Mouse (Mus musculus): ENCODE measurements around the gene Galns. TPM values are rescaled to one million over a fixed set of nuclear protein-coding genes. Genes with fewer than 3 reads are reported as not detected.

The Galns gene
- polyA plus RNA-seq, 1 experiment from 2014 or later: 6.9 TPM

DNA sequence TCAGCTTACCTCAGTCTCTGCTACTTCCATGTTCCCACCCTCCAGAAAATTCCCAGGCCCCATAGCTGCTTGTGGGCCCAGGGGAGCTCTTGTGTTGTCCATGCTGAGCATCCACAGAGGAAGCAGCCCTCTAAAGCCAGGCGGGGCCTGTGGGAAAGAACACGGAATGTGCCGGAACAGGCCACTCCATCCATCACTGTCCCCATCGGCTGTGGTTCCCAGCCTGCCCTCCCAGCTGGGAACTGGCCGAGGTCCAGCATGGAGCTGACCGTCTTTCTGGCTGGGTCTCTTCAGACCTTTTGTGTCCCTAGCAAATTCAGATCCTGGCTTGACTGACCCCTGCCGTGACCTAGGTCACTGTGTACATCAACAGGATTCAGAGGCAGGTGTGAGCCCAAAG, 43.5 kb upstream of the Galns start:
- Histone ChIP-seq H3K4me3 (ENCODE audit: low read depth, low read length) (no peak overlapping the region), H3K9me3 (ENCODE audit: low read length) (no peaks in the 10 kb centered on the region), H3K9ac (replicated peaks) (no peak overlapping the region), H3K4me1 (ENCODE audit: insufficient read depth) (peaks cover 2% of the 10 kb centered on the region; the same call in 1 of the 2 replicates), H3K27me3 (ENCODE audit: insufficient read depth, low read length) (no peaks in the 10 kb centered on the region), H3K36me3 (replicated peaks; ENCODE audit: insufficient read depth, low read length) (no peaks in the 10 kb centered on the region), H3K4me2 (ENCODE audit: low read depth, low read length) (no peak overlapping the region), H3K27ac (ENCODE audit: low read depth) (no peak overlapping the region)
- DNase-seq (no peak), ATAC-seq (no peak)
- no peak for TF ChIP-seq CTCF (IDR thresholded peaks at IDR 0.05; ENCODE audit: low read depth)
- no peak for TF ChIP-seq EP300 (IDR thresholded peaks at IDR 0.05; ENCODE audit: low read depth)
- WGBS (ENCODE audit: insufficient replicate concordance): 68% methylated on average over 7 of the region's 7 CpGs

DNA sequence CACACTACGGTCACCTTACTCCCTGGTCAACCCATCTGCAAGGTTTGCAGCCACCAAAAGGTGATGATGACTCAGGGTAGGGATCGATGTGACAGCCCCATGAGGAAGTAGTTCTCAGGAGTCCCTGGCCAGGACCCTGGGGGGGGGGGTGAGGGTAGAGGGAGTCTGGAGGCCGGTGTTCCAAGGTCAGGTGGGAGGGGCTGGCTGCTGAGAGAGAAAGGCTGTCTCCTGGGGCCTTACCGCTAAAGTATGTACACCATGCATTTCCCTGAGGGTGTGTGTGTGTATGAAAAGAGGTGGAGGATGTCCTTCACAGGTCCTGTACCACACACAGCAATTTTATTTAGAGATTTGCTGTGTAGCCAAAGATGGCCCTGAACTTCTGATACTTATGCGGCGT, 41.4 kb upstream of the Galns start:
- no peaks in the 10 kb centered on the region for H3K9me3 ChIP-seq (ENCODE audit: low read length)
- H3K27ac ChIP-seq (ENCODE audit: low read depth): no peak overlapping the region
- 62% methylated on average over 6 of the region's 6 CpGs for WGBS (ENCODE audit: insufficient replicate concordance)
- TF ChIP-seq CTCF (IDR thresholded peaks at IDR 0.05; ENCODE audit: low read depth) (no peak), EP300 (IDR thresholded peaks at IDR 0.05; ENCODE audit: low read depth) (no peak)
- no peak for ATAC-seq
- no peak for DNase-seq
- no peak overlapping the region for H3K9ac ChIP-seq (replicated peaks)
- peaks cover 2% of the 10 kb centered on the region; the same call in 1 of the 2 replicates for H3K4me1 ChIP-seq (ENCODE audit: insufficient read depth)
- H3K36me3 ChIP-seq (replicated peaks; ENCODE audit: insufficient read depth, low read length): peaks cover 6% of the 10 kb centered on the region
- H3K27me3 ChIP-seq (ENCODE audit: insufficient read depth, low read length): no peaks in the 10 kb centered on the region
- H3K4me3 ChIP-seq (ENCODE audit: low read depth, low read length): no peak overlapping the region
- H3K4me2 ChIP-seq (ENCODE audit: low read depth, low read length): no peak overlapping the region

DNA sequence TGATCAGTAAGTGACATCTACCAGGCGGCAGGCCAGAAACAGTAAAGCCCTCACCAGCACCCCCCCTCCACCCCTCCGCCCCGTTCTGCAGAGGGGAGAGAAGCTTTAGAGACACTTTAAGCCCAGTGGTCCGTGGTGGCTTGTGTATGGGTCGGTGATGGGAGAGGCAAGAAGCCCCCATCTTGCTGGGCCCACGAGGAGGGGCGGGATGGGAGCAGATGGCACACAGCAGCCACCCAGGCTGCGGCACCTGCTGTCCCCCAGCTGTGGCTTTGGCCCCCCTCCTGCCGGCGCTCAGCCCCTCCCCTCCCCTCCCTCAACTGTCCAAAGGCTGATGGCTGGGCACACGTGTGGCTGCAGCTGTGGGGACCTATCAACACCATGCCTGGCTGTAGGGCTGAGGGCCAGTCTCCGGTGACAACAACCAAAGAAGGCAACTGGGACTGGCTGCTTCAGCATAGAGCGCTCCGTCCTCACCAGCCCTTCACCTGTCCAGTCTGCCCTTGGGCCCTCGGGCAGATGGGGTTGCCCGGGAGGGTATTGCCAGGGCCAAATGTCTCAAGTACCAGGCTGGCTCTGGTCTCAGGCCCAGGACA, 40.2 kb upstream of the Galns start:
- 76% methylated on average over 15 of the region's 16 CpGs for WGBS (ENCODE audit: insufficient replicate concordance)
- H3K4me1 ChIP-seq (ENCODE audit: insufficient read depth): peaks cover 2% of the 10 kb centered on the region; the same call in 1 of the 2 replicates
- H3K9me3 ChIP-seq (ENCODE audit: low read length): no peaks in the 10 kb centered on the region
- ATAC-seq (peak; percentile 24; the same call in 1 of the 2 replicates), DNase-seq (peak; percentile 54)
- no peak overlapping the region for H3K27ac ChIP-seq (ENCODE audit: low read depth)
- peaks cover 9% of the 10 kb centered on the region for H3K36me3 ChIP-seq (replicated peaks; ENCODE audit: insufficient read depth, low read length)
- no peak overlapping the region for H3K4me3 ChIP-seq (ENCODE audit: low read depth, low read length)
- no peak for TF ChIP-seq EP300 (IDR thresholded peaks at IDR 0.05; ENCODE audit: low read depth)
- no peak for TF ChIP-seq CTCF (IDR thresholded peaks at IDR 0.05; ENCODE audit: low read depth)
- H3K9ac ChIP-seq (replicated peaks): no peak overlapping the region
- H3K4me2 ChIP-seq (ENCODE audit: low read depth, low read length): no peak overlapping the region
- no peaks in the 10 kb centered on the region for H3K27me3 ChIP-seq (ENCODE audit: insufficient read depth, low read length)

DNA sequence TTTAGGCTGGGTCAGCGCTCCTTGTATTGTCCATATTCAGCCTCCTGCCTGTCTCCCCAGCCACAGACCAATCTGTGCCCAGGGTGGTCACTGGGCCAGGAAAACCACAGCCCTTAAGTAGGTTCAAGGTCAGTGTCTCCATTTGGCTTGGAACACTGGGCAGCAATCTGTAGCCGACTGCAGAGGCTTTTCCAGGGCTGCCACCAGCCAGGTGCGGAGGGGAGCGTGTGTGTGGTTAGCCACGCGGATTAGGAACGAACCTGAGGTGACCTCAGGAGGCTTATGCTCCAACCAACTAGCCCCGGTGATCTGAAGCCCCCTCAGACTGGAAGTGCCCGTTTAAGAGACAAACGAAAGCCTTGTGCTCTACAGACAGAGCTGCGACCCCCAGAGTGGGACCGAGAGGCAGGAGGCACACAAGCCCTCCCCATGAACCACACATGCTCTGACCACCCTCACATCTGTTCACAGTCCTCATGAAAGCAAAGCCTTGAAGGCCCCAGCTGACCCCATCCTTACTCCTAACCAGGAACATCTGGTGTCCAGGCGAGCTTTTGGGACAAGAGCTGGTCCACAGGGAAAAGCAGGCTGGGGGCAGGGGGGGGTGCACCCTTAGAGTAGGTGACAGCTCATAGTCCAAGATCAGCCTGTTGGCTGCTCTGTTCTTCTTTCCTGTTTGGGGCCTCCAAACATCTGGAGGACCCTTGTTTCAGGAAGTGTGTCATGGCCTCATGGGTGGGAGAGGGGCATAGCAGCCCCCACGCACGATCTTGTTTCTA, 37.1 kb upstream of the Galns start:
- no peak overlapping the region for H3K27ac ChIP-seq (ENCODE audit: low read depth)
- H3K36me3 ChIP-seq (replicated peaks; ENCODE audit: insufficient read depth, low read length): peaks cover 11% of the 10 kb centered on the region
- no peak for DNase-seq
- no peaks in the 10 kb centered on the region for H3K4me1 ChIP-seq (ENCODE audit: insufficient read depth)
- no peak overlapping the region for H3K9ac ChIP-seq (replicated peaks)
- WGBS (ENCODE audit: insufficient replicate concordance): 80% methylated on average over 15 of the region's 15 CpGs
- H3K4me2 ChIP-seq (ENCODE audit: low read depth, low read length): no peak overlapping the region
- TF ChIP-seq CTCF (IDR thresholded peaks at IDR 0.05; ENCODE audit: low read depth) (no peak), EP300 (IDR thresholded peaks at IDR 0.05; ENCODE audit: low read depth) (no peak)
- H3K9me3 ChIP-seq (ENCODE audit: low read length): no peaks in the 10 kb centered on the region
- no peak for ATAC-seq
- no peak overlapping the region for H3K4me3 ChIP-seq (ENCODE audit: low read depth, low read length)
- H3K27me3 ChIP-seq (ENCODE audit: insufficient read depth, low read length): no peaks in the 10 kb centered on the region

DNA sequence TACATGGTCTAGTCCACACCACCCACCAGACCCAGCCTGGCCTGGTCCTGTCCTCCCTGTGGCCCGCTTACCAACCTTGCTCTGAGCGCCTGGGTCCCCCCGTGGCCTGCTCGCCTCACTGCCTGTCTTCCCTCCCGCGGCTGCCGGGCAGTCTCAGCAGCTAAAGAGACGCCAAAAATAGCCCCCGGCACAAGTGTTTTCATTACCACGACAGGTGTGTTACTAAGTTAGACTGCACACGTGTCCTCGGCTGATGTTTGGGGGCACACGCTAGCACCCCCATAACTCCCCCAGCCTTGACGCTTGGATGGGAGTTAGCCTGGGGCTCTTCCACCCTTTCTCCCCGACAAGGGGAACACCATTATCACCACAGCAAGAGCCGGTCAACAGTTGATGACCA, 35.1 kb upstream of the Galns start:
- 77% methylated on average over 16 of the region's 16 CpGs for WGBS (ENCODE audit: insufficient replicate concordance)
- H3K36me3 ChIP-seq (replicated peaks; ENCODE audit: insufficient read depth, low read length): peaks cover 11% of the 10 kb centered on the region

DNA sequence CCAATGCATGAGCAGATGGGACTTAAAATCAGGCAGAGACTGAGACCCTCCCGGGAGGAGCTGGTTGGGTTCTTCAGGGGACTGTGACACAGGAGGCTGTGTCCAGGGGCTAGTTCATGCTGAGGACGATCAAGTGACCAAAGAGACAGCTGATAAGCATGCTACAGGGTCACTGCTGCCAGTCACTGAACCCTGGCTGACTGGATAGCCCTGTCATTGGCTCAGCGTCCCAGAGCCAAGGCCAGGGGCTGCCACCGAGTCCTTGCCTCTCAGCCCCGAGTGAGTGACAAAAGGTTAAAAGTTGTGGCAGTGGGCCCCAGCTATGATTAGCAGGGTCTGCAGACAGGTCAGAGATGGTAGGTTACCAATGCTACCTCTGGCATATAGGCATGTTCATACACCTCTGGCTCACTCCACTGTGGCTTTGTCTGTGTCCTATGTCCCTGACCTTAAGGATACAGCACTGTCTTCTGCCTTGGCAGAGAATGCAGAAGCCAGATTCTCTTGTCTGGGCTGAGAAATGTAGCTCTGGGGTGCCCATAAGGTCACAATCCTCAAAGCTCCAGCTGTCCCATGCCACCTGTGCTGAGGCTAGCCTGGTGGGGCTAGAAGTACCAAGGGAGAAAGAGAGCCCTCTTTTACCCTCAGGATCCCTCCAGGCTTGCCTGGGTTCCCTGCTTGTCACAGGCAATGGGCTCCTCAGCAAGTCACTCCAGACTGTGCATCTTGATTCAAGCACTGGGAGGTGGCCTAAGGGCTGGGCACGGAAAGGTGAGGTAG, 33.1 kb upstream of the Galns start:
- Histone ChIP-seq H3K9ac (replicated peaks) (no peak overlapping the region), H3K4me3 (ENCODE audit: low read depth, low read length) (no peak overlapping the region), H3K27ac (ENCODE audit: low read depth) (no peak overlapping the region), H3K27me3 (ENCODE audit: insufficient read depth, low read length) (no peaks in the 10 kb centered on the region), H3K4me2 (ENCODE audit: low read depth, low read length) (no peak overlapping the region), H3K9me3 (ENCODE audit: low read length) (no peaks in the 10 kb centered on the region), H3K4me1 (ENCODE audit: insufficient read depth) (no peaks in the 10 kb centered on the region), H3K36me3 (replicated peaks; ENCODE audit: insufficient read depth, low read length) (peaks cover 9% of the 10 kb centered on the region)
- no peak for TF ChIP-seq CTCF (IDR thresholded peaks at IDR 0.05; ENCODE audit: low read depth)
- no peak for TF ChIP-seq EP300 (IDR thresholded peaks at IDR 0.05; ENCODE audit: low read depth)
- WGBS (ENCODE audit: insufficient replicate concordance): 65% methylated on average over 6 of the region's 6 CpGs
- DNase-seq (no peak), ATAC-seq (no peak)

More for the DNA sequence above, 35.1 kb upstream of the Galns start:
- no peak for DNase-seq
- ATAC-seq: no peak
- TF ChIP-seq EP300 (IDR thresholded peaks at IDR 0.05; ENCODE audit: low read depth) (no peak), CTCF (IDR thresholded peaks at IDR 0.05; ENCODE audit: low read depth) (no peak)
- Histone ChIP-seq H3K27ac (ENCODE audit: low read depth) (no peak overlapping the region), H3K4me3 (ENCODE audit: low read depth, low read length) (no peak overlapping the region), H3K4me1 (ENCODE audit: insufficient read depth) (no peaks in the 10 kb centered on the region), H3K9me3 (ENCODE audit: low read length) (no peaks in the 10 kb centered on the region), H3K9ac (replicated peaks) (no peak overlapping the region), H3K4me2 (ENCODE audit: low read depth, low read length) (no peak overlapping the region), H3K27me3 (ENCODE audit: insufficient read depth, low read length) (no peaks in the 10 kb centered on the region)

Data from liver, postnatal 0 days (tissue).